Mouse (Mus musculus) cerebellum, postnatal 14 days (tissue): ENCODE measurements around the gene Appbp2.

ENCODE experiments used
- DNase-seq, 2 experiments: peaks; one replicate each; pipeline ENCODE4 v3.0.0; 2021; ENCODE audit warnings: mixed read lengths in 2 of 2

Gene Appbp2

DNA sequence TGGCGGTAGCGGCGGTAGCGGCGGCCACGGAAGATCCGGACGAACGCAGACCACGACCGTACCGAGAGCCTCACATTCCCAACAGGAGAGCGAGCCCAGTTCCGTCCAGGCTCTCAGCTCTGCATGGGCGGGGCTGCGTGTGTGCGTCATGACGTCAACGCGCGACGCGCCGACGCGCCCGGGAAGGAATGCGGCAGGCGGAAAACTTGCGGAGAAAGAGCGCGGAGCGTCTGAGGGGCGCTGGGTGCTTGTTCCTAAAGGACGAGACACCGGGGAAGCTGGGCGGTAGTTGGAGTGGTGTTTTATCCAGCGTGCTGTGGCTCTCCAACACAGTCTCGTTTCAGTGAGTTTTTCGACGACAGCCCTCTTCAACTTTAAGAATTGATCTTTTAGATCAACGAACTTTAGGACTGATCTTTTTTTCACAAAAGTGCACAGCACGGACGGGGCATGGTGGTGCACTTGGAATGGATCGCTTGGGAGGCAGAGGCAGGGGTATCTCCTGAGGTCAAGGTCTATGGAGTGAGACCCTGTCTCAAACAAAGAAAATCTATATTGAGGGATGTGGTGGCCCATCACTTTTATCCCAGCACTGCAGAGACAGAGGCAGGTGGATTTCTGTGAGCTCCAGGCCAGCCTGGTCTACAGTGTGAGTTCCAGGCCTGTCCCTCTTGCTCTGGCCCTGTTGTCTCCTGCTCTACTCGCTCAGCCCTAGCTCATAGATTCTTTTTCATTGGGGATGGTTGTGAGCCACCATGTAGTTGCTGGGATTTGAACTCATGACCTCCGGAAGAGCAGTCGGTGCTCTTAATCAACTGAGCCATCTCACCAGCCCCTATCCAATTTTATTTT, at the start of gene Appbp2:
Gene Appbp2 (minus strand): TSS at position 141 of the 852 bp plus-strand sequence.
- peak; percentile 93 to 95 for DNase-seq

DNA sequence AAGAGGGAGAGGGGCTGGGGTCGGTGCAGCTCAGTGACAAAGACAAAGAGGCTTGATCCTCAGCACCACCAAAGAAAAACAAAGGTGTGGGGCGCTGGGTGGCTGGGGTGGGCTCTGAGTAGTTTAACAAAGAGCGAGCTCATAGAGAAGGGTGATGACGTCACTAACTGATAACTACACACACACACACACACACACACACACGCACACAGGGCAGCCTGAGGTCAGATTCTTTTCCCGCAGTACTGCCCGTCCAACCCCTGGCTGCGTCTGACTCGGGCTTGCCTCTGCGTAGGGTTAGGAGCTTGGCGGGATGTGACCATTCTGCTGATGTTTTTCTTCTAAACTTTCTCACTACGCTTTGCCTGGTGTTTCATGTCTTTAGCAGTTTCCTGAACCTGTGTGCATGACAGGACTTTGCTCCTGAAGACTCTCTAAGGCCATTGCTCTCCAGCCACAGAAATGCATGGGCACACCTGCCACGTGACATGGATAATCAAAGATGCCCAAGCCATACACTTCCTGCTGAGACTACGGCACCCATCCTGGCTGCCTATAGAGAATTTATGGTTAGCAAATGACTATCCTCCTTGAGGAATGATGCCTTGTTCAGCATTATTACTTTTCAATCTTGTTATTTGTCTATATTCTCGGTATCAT, 46.4 kb upstream of the Appbp2 start:
- DNase-seq = no peak

DNA sequence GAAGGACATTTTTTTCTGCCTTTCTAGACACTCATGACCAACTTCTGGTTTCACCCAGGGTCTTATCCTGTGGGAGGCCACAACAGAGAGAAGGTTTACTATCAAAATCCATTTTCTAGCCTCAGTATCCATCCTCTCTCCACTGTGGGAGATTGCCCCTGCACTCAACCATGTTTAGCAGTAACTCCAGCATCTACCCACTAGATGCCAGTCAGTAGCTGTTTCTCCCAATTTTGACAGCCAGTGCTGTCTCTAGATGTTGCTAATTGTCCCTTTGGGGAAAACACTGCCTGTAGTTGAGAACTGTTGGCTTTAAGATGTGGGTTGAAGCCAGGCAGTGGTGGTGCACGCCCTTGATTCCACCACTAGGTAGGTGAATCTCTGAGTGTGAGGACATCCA, 43.2 kb upstream of the Appbp2 start:
- DNase-seq = no peak

DNA sequence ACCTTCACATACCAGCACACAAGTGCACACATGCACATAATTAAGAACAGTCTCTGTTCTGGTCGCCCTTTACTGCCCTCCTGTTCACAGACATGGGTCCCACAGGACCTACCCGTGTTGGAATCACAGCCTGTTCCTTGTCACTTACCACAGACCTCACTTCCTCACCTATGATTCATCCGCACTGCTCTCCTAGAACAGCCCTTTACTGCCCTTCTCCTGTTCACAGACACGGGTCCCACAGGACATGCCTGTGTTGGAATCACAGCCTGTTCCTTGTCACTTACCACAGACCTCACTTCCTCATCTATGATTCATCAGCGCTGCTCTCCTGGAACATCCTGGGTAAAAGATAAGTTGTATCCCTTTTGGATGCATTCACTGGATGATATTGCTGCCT, 42.7 kb upstream of the Appbp2 start:
- DNase-seq = no peak

DNA sequence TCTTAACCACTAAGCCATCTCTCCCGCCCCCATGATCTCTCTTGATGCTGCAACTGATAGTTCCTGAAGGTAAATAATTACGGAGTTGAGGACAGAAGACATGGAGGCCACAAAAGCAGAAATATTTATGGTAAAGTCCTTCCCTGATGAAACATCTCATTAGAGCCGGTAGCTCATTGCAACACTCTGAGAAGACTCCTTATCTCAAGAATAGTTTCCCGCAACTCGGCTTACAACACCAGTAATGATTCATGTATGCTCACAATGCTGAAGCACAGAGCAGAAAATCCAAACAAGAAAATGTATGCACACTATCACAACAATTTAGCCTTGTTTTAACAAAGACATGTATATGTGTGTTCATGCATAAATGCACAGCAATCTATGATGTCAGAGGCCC, 40.2 kb upstream of the Appbp2 start:
- no peak for DNase-seq

DNA sequence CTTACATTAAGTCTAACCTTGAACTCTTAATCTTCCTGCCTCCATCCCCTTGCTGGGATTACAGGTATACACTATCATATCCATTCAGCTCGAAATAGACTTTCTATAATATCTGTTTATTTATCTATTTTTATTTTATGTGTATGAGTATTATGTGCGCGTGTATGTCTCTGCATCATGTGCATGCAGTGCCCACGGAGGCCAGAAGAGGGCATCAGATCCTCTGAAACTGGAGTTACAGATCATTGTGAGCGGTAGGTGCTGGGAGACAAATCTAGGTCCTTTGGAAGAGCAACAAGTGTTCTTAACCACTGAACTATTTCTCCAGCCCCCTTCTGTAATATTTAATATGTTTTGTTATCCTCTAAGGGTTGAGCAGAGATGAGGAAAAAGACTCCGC, 38.4 kb upstream of the Appbp2 start:
- peak in 1 of 2 experiments; percentile 43 for DNase-seq

DNA sequence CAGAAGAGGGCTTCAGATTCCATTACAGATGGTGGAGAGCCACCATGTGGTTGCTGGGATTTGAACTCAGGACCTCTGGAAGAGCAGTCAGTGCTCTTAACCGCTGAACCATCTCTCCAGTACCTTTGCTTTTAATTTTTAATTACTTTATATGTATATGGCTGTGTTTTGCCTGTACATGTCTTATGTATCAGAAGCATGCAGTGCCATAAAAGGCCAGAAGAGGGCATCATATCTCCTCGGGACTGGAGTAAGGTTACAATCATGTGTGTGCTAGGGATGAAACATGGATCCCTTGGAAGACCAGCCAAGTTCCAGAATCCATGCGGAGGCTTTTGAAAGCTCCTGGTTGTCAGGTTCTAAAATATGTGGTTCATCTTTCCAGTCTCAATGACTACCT, 35.7 kb upstream of the Appbp2 start:
- peak; percentile 28 to 72 for DNase-seq

DNA sequence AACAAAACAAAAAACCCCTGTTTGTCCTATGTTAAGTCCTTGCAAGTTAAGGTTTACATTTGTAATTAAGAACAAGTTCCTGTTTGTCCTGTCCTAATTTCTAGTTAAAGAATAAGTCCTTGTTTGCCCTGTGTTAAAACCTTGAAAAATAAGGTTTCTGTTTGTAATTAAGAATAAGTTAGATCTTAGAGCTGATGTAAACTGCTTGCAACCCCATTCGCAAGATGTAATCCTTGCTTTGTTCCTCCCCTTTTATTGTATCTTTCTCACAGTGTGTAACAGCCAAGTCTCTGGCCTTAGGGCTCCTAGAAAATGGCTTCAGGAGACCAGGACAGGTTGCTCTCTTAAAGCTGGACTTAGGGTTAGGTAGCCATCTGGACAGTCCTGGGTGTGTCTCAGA, 32.5 kb upstream of the Appbp2 start:
- DNase-seq = no peak

DNA sequence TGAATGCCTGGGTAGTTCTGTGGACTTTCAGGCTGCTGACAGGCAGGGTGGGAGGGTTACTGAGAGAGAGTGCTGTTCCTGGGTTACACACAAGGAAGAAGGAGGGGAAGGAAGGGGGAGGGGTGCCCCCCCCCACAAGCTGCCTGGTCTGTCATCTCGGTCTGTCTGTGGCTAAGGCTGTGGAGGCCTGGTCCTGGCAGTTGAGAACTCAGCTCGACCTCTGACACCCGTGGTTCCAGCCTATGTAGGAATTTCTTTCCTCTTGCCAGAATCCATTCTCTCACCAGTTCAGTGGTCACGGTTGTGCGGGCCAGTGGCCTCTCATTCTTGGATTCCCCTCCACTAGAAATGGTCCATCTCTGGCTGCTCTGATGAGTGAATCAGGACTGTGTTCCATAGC, 29.7 kb upstream of the Appbp2 start:
- no peak for DNase-seq

DNA sequence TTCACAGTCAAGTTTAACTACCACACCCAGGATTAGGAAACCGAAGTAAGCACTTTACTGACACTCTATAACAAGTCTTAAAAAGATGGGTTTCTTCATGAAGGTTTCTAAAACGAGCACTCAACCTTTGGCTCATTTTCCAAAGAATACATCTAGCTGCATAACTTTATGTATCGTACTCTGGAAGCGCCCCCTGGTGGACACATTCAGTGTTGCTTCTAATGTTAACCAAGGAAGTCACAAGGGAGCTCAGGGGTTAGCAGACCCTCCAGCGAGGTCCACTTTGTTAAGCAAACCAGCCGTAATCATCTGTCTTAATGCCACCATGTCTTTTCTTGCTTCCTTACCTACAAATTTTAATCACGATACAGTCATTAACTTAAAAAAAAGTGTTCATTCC, 26.3 kb upstream of the Appbp2 start:
- peak; percentile 80 to 86 for DNase-seq

DNA sequence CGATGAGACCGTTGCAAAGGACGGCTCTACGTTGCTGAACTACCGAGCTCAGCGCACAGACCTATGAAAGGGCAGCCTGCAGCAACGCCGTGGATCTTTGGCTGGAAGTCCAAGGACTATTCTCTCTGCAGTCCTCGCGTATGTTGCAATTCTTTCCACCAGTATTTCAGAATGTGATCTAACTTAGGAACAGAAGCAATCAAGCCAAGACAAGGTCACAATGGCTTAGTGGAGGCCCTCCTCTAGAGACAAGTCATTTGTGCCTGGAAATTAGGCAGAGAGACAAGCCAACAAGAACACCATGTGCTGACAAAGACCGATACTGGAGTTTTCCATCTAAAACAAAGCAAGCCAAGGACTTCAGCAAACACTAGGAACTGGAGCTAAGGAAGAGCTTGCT, 24.0 kb upstream of the Appbp2 start:
- DNase-seq = no peak

DNA sequence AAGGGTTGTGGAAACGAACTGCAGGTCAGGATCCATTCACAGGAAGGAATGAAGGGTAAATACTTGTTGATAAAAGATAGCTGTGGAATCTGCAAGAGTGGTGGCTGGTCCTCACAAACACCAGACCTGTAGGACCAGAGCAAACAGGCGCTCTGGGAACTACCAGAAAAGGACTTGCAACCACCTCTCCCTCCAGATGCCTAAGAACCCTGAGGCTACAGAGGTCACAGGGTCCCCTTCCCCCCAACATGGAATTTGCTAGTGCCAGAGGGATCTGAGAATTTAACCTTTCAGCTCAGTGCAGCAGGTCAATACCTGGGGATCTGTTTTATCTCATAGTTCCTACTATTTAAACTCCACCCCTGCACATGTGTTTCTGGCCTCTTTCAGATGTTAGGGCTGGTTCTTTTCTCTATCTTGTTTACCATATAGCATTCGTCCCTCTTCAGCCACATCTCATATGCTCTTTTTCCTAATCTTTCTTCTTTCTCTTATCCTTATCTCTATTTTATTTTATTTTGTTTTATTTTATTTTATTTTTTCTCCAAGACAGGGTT, 20.6 kb upstream of the Appbp2 start:
- DNase-seq = no peak

DNA sequence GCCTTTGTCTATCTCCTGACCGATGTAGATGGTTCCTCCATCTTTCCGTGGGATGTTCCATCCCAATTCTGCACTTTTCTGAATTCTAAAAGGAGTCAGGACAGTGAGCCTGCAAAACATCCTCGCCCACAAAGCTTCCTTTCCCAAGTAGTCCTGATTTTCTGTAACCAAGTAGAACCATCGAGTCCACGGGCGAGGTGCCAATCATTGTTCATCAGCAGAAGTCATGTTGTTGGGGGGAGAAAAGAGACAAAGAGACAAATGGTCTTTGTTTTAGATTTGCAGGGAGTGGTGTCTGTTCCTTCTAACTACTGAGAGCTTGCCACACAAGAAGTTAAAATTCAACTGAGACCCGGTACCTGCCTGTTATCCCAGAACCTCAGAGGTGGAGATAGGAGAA, 18.7 kb upstream of the Appbp2 start:
- DNase-seq = peak in 1 of 2 experiments; percentile 14

DNA sequence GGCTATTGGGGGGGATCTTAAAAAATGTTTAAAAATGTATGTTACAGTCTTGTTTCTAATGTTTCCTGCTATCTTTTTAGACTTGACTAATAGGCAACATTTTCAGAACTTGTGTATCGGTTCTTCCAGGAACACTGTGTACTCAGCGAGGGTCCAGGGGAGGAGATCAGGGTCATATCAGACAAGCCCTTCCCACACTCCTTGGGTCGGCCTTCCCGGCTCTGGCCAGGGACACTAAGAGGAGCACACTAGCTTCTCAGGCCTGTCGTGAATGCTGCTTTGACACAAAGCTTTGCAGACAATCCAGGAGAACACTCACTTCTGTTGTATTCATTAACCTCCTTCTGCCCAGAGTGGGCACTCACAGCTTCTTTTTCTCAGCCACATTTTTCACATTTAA, 18.1 kb upstream of the Appbp2 start:
- no peak for DNase-seq

DNA sequence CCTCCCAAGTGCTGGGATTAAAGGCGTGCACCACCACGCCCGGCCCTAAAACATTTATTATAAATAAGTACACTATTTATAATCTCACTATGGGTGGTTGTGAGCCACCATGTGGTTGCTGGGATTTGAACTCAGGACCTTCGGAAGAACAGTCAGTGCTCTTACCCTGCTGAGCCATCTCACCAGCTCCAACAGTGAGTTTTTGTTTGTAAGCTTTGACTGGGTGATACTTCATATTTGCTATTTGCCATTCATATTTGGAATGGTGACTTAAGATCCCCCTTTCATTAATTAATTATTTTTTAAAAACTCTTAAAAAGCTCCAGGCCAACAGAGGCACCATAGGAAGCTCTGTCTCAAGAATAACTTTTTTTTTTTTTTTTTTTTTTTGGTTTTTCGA, 17.0 kb upstream of the Appbp2 start:
- DNase-seq = no peak

DNA sequence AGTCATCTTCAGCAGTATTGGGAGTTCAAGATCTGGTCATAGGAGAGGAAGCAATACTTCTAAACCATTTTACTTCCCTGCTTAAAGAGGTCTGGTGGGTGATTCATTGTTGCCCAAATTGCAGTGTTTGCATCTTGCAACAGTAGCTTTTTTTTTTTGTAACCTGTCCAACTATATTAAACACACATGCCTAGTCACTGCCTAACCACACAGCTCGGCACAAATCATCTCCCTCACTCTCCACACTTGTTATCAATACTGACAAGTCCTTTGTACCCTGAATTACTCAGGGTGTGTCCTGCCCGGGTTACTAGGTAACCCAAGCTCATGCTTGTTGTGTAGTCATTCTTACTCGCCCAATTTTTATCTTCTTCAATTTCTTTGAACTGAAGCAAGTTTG, 15.5 kb upstream of the Appbp2 start:
- DNase-seq = no peak

DNA sequence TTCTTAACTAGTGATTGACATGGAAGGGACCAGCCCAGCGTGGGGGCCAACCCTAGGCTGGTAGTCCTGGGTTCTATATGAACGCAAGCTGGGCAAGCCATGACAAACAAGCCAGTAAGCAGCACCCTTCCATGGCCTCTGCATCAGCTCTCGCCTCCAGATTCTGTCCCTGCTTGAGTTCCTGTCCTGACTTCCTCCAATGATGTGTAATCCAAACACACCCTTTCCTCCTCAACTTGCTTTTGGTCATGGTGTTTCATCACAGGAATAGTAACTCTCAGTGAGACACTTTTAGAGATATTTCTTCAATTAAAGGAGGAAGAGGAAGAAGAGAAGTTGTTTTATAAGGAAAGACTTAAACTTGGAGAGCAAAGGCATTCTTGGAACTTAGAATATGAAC, 14.4 kb upstream of the Appbp2 start:
- DNase-seq = no peak

DNA sequence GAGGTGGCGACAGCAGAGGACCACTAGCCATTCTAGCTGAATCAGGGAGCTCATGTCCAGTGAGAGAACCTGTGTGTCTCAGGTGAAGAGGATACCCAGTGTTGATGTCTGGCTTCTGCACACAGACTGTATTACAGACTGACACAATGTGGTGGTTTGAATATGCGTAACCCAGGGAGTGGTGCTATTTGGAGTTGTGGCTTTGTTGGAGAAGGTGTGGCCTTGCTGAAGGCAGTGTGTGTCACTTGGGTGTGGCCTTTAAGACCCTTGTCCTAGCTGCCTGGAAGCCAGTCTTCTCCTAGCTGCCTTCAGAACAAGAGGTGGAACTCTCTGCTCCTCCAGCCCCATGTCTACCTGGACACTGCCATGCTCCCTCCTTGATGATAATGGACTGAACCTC, 13.2 kb upstream of the Appbp2 start:
- DNase-seq = no peak

DNA sequence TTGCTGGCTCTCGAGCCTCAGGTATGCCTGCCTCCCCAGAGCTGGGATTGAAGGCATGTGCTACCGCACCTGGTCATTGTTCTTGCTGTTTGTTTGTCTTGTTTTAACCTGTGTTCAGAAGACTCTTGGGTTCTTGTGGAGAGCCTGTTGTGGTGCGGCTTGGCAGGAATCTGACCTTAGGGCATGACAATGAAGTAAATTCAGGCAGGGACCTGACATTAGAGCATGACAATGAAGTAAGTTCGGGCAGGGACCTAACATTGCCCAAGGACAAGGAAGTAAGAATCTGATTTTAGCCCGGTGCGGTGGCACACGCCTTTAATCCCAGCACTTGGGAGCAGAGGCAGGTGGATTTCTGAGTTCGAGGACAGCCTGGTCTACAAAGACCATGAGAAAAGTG, 6.3 kb upstream of the Appbp2 start:
- DNase-seq = no peak

DNA sequence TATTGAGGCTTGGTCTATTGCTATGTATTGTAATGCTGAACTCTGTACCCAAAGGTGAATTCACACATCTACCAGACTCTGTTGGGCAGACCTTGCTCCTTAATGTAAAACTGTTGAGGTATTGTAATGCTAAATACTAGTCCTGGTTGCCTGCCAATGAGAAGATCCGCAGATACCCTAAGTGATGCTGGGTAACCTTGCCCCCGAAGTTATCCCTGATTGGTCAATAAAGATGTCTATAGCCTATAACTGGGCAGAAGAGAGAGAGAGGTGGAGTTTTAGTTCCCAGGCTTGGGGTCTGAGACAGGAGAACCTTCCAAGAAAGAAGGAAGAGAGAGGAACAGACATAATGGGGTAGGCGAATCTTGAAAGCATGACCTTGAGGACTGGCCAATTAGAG, 5.3 kb upstream of the Appbp2 start:
- no peak for DNase-seq

DNA sequence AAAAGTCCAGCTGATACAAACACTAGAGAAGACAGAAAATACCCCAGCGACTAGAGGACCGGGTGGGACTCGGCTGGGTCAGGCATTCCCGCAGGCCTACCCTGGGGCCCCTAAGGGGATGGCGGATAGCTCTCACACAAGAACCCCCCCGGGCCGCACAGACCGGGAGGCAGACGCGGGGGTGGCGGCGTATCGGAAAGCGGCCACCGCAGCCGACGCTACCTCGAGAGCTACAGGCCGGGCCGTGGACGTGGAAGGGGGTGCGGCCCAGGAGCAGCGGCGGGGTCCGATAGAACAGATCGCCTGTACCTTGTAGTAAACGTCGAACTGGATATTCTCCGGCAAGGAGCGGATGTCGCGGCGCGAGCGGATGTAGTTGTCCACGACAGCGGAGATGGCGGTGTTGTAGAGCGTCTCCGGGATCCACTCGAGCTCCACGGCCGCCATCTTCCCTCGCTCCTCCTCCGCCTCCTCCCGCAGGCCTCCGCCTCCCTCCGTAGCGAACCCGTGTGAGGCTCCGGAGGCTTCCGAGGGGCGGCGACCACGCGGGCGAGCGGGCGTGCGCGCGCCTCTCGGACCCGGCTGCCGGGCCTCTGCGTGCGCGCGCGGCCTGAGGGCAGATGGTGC, 454 bp downstream of the Appbp2 start:
- peak; percentile 87 to 88 for DNase-seq

DNA sequence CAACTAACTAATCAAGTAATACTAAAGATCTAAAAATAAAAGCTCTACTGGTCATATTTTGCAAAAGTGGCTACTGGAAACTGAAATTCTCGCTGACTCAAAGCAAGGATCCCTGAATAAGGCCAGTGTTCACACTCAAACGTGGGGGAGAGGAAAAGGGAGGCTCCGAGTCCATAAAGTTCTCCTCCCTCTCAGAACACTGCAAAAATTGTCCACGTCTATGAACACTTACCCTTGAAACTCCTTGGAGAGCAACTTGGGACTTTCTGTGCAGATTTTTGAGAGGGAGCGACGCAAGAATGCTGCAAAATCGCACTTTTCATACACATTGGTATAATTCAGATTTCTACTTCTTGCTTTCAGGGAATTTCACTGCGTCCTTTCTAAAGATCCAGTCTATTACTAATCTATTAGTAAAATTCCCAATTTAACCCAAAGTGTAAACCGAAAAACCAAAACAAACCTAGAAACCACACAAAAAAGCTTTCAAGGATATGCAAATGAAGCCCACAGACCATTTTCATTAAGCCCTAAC, 1.2 kb downstream of the Appbp2 start:
- DNase-seq = no peak

DNA sequence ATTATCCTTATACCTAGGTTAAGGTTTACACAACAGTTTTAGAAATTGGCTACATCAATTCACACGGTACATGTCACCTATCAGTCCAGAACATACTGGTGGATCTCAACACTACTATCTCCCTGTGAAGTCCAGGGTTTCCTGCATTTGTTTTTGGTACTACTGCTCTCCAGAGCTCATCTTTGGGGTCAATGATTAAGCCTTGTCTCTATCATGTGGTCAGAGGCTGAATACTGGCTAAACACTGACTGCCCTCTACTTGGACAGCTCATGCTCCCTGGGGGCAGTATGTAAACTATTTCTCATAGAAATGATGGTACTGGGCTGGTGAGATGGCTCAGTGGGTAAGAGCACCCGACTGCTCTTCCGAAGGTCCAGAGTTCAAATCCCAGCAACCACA, 11.7 kb downstream of the Appbp2 start:
- DNase-seq = no peak

DNA sequence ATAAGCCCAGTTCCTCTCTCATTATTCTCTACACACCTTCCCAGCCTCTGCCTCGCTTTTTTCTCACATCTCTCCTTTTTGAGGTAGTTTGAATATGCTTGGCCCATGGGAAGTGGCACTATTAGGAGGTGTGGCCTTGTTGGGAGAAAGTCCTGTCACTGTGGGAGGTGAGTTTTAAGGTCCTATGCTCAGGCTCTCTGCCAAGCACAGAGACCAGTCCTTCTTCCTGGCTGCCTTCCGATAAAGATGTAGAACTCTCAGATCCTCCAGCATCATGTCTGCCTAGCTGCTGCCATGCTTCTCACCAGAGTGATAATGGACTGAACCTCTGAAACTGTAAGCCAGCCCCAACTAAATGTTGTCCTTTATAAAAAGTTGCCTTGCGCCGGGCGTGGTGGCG, 12.4 kb downstream of the Appbp2 start:
- no peak for DNase-seq
